ENCODE assay signal across 28 mouse cellular contexts in the genomic region with DNA sequence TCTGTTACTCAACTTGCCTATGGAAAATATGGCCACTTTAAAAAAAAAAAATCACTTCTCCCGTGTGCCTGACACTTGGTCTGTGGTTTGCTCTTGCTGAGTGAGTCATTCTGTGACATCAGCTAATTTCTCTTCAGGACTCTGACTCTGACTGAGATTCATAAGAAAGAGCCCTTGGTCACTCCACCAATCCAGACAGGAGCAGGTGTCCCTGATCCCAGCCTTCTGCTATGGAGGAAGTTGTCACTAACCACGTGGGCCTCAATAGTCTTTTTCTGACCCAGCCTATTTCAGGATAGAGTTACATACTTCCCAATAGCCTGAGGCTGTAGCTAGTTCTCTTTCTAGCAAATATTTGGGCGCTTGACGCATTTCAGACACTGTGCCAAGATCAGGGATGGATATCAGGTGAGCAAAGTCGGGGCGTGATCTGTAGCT.
DNase-seq lines count a peak whose midpoint lies in the region; ATAC-seq and TF ChIP-seq lines count a peak whose summit lies in the region.
"Had no signal": no experiment of that assay in that cellular context is flagged by ENCODE, and none has a peak within 500 bp of the region (broad histone marks: within the 10 kb centered on the region; RNA-seq: fewer than 3 reads in every experiment).

No protein-coding gene starts in this region.

- peak; percentile 10 for DNase-seq in lung, postnatal 0 days (ENCODE audit: low spot score)
- no peak for DNase-seq in lung, postnatal 10 days
- DNase-seq in Muller cell, postnatal 12 days (ENCODE audit: inconsistent ontology term), result peak; percentile 62
- peak; percentile 28 for DNase-seq in limb, embryonic 14.5 days (ENCODE audit: low spot score)
- no peak for DNase-seq in frontal cortex, postnatal 25 days (ENCODE audit: low spot score in 2 of 2)
- no peak for DNase-seq in embryo, embryonic 9.5 days (ENCODE audit: extremely low spot score)
- DNase-seq in cerebellum, adult 11 months, result no peak
- DNase-seq: adrenal gland, postnatal 36 days; cerebellum, adult 2 months; cerebellum, postnatal 36 days; forebrain, postnatal 0 days; gastrocnemius, postnatal 10 days; heart, postnatal 10 days; kidney, adult 18-20 months; kidney, postnatal 25 days; midbrain, embryonic 14.5 days; spleen, adult 18-20 months; thymus, adult 18-20 months; thymus, postnatal 25 days had no signal

- H3K9me3 ChIP-seq in lung, postnatal 0 days (ENCODE audit: low read length), result no peaks in the 10 kb centered on the region
- no peaks in the 10 kb centered on the region for H3K9me3 ChIP-seq in limb, embryonic 14.5 days (ENCODE audit: control insufficient read depth, low read length)
- H3K9me3 ChIP-seq: embryonic facial prominence, embryonic 15.5 days; forebrain, embryonic 12.5 days; heart, embryonic 13.5 days; hindbrain, embryonic 10.5 days; kidney, embryonic 15.5 days; limb, embryonic 12.5 days; neural tube, embryonic 15.5 days had no signal

- no peak for TF ChIP-seq EP300 in lung, postnatal 0 days (IDR thresholded peaks at IDR 0.05)

- H3K36me3 ChIP-seq in lung, postnatal 0 days (ENCODE audit: insufficient read depth, low read length), result no peaks in the 10 kb centered on the region
- H3K36me3 ChIP-seq in limb, embryonic 14.5 days (ENCODE audit: control insufficient read depth, insufficient read depth, low read length), result no peaks in the 10 kb centered on the region
- H3K36me3 ChIP-seq: embryonic facial prominence, embryonic 15.5 days; forebrain, embryonic 12.5 days; heart, embryonic 13.5 days; hindbrain, embryonic 10.5 days; kidney, embryonic 15.5 days; limb, embryonic 12.5 days; neural tube, embryonic 15.5 days had no signal

- no peak overlapping the region for H3K27ac ChIP-seq in lung, postnatal 0 days (ENCODE audit: low read length)
- no peak overlapping the region for H3K27ac ChIP-seq in limb, embryonic 14.5 days (replicated peaks; ENCODE audit: low read depth, low read length)
- H3K27ac ChIP-seq: embryonic facial prominence, embryonic 15.5 days; forebrain, embryonic 12.5 days; heart, embryonic 13.5 days; hindbrain, embryonic 10.5 days; kidney, embryonic 15.5 days; limb, embryonic 12.5 days; neural tube, embryonic 15.5 days had no signal

- no peak for ATAC-seq in lung, postnatal 0 days
- no peak for ATAC-seq in limb, embryonic 14.5 days (ENCODE audit: low FRiP score, low read depth)
- ATAC-seq: forebrain, postnatal 0 days; hindbrain, embryonic 16.5 days had no signal

- no peak overlapping the region for H3K4me2 ChIP-seq in lung, postnatal 0 days (replicated peaks; ENCODE audit: low read depth, low read length)
- no peak overlapping the region for H3K4me2 ChIP-seq in limb, embryonic 14.5 days (replicated peaks; ENCODE audit: low read depth, low read length, severe bottlenecking)
- H3K4me2 ChIP-seq: embryonic facial prominence, embryonic 15.5 days; forebrain, embryonic 12.5 days; heart, embryonic 13.5 days; kidney, embryonic 15.5 days; limb, embryonic 12.5 days; liver, embryonic 11.5 days; neural tube, embryonic 15.5 days had no signal

- H3K4me1 ChIP-seq in lung, postnatal 0 days (ENCODE audit: insufficient read depth, low read depth, low read length), result no peaks in the 10 kb centered on the region
- H3K4me1 ChIP-seq in limb, embryonic 14.5 days (ENCODE audit: control insufficient read depth, insufficient read depth, low read length), result peaks cover 5% of the 10 kb centered on the region; the same call in 1 of the 2 replicates
- H3K4me1 ChIP-seq: embryonic facial prominence, embryonic 15.5 days; heart, embryonic 13.5 days; kidney, embryonic 15.5 days had no signal

- 60% methylated on average over 6 of the region's 6 CpGs for WGBS in lung, postnatal 0 days
- 67% methylated on average over 6 of the region's 6 CpGs for WGBS in limb, embryonic 14.5 days

- no peaks in the 10 kb centered on the region for H3K27me3 ChIP-seq in lung, postnatal 0 days (replicated peaks; ENCODE audit: insufficient read depth, low read length)
- H3K27me3 ChIP-seq in limb, embryonic 14.5 days (ENCODE audit: control insufficient read depth, insufficient read depth, low read length), result no peaks in the 10 kb centered on the region
- H3K27me3 ChIP-seq: embryonic facial prominence, embryonic 15.5 days; forebrain, embryonic 12.5 days; heart, embryonic 13.5 days; kidney, embryonic 15.5 days; limb, embryonic 12.5 days; neural tube, embryonic 15.5 days had no signal

- no peak for TF ChIP-seq CTCF in lung, postnatal 0 days (IDR thresholded peaks at IDR 0.05)

- TF ChIP-seq POLR2A in limb, embryonic 14.5 days (IDR thresholded peaks at IDR 0.05; ENCODE audit: borderline replicate concordance, extremely low read depth, insufficient read depth, insufficient read length), result no peak

- H3K4me3 ChIP-seq in lung, postnatal 0 days (ENCODE audit: low read depth, low read length), result no peak overlapping the region
- no peak overlapping the region for H3K4me3 ChIP-seq in limb, embryonic 14.5 days (replicated peaks; ENCODE audit: low read length)
- H3K4me3 ChIP-seq: embryonic facial prominence, embryonic 15.5 days; forebrain, embryonic 12.5 days; heart, embryonic 13.5 days; hindbrain, embryonic 10.5 days; kidney, embryonic 15.5 days; limb, embryonic 12.5 days; neural tube, embryonic 15.5 days had no signal

- H3K9ac ChIP-seq in lung, postnatal 0 days (replicated peaks; ENCODE audit: low read depth), result no peak overlapping the region
- no peak overlapping the region for H3K9ac ChIP-seq in limb, embryonic 14.5 days (ENCODE audit: low read depth, low read length, severe bottlenecking)
- H3K9ac ChIP-seq: embryonic facial prominence, embryonic 15.5 days; forebrain, embryonic 12.5 days; forebrain, postnatal 0 days; heart, embryonic 13.5 days; kidney, embryonic 15.5 days; limb, embryonic 12.5 days; neural tube, embryonic 15.5 days had no signal

Comparison
In these comparisons a context has a peak if more than half of its experiments do, and no peak if none do; other contexts are left out.
1. DNase-seq: peak in lung, postnatal 0 days (single experiment), Muller cell, postnatal 12 days (single experiment) and limb, embryonic 14.5 days (single experiment); none in lung, postnatal 10 days (single experiment), frontal cortex, postnatal 25 days (0 of 2), embryo, embryonic 9.5 days (single experiment) and cerebellum, adult 11 months (single experiment).